Mouse (Mus musculus) liver, postnatal 0 days (tissue): Measurements from ENCODE around the gene Scgb1a1.

ENCODE experiments used
- CTCF ChIP-seq: sonication (generic); IDR thresholded peaks from 2 replicates; pipeline ENCODE4 v1.5.1; 2016; ENCODE audit warnings: antibody characterized with exemption, low read depth
- EP300 ChIP-seq: IDR thresholded peaks from 2 replicates; pipeline ENCODE4 v1.6.1; 2016; ENCODE audit warnings: antibody characterized with exemption, low read depth, mild to moderate bottlenecking

- no peak for TF ChIP-seq CTCF
- no peak for TF ChIP-seq EP300
Observed at GRCm38 (mm10) chr19:9117275-9117674, 29.5 kb upstream of the Scgb1a1 start.
